Mouse (Mus musculus): ENCODE results near the gene B4galt2. TPM values are rescaled to one million over a fixed set of nuclear protein-coding genes. Genes with fewer than 3 reads are reported as not detected.

B4galt2 gene
- polyA plus RNA-seq (2017; shearing (Covaris generic)): not detected

DNA sequence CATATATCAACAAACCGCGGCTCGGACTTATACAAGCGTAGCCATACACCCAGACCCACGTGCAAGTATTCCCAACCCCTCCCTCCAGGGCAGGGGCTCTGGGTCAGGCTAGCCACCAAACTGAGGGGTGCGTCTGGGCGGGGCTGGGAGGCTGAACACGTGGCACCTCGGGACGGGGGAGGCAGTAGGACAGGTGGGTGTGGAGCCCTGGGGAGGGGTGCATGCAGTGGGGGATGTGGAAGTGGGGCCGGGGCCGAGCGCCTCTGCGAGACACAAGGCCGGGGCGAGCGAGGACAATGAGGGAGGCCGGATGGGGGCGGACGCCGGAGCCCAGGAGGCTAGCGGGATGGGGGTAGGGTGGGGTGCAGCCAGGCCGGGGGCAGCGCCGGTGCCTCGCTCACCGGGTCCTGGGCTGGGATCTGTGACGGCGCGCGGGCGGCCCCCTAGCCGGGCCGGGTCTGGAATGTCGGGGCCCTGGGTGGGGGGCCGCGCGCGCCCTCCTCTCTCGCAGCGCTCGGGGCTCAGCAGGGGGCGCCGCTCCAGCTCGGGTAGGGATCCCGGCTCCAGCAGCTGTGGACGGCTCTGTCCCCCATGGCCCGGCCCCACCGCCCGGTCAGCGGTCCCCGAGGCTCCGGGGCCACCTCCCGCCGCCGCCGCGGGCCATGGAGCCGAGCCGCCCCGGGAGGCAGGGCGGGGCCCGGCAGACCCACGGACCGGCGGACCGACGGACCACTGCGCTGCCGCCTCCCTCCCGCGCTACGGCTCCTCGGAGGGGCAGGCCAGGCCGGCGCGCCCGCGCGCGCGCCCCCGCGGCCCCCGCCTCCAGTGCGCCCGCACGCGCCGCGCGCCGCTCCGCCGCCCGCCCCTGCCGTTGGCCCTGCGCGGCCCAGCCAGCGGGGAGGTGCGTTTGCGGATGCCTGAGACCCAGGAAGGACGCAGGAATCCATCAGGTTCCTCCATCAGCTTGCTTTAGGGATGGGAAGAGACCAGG lies at the start of gene B4galt2:
Gene B4galt2, minus strand, starts transcription at position 787 of the 991 bp plus-strand sequence.

DNA sequence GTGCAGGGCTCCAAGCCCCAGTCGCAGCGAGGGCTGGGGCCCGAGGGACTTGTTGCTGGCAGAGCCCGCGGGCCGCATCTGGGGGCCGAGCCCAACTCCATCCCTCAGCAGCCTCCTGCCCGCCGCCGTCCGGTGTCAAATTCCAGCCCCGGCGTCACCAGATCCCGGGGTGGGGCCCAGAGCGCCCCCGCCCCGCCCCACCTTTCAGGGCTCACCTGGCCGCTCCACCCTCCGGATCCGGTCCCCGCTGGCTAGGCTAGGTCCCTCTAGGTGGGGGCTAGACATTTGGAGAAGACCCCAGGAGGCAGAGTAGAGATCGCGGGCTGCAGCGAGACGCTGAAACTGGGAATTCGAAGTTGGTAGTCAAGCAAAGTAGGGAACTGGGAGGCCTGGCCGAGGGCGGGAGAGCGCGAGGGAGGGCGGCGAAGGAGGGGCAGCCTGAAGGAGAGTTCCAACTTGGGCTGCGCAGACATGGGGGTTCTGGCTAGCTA lies 46.1 kb upstream of the B4galt2 start, which contains the start of gene Artn:
Gene Artn, minus strand, starts transcription at position 373 of the 491 bp plus-strand sequence.

DNA sequence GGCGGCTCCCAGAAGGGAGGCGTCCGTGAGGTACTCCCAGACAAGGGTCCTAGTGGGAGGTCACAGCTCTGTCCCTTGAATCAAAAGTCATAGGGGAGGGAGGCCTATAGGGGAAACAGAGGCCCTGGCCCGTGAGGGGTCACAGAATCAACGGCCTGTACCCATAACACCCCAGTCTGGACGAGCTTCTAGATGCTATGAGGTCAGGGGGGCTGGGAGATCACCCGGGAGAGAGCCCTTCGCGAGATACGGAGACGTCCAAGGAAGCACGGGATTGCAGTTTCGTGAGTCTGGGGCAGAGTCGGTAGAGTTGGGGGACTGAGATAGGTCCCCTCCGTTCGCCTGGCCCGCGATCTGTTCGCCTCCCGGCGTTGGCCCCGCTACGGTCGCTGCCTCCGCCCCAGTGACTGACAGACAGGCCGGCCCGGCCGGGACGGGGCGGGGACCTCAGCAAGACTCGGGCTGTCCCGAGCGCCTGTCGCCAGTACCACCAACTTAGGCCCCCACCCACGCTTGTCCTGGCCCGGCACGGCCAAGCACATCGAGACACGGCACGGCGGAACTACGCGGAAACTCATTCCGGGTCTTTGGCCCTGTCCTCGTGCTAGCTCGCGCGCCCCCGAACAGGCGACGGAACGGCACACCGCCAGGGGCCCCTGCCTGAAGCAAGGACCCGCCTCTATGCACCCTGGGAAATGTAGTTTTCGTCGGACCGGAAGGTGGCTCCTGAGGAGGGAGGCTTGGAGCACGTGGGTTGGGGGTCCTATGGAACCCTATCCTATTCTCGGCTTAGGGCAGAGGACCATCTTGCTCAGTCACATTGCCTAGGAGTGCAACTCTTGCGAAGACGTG lies 31.5 kb upstream of the B4galt2 start, which contains the start of gene Ipo13:
Gene Ipo13, minus strand, starts transcription at position 409 of the 852 bp plus-strand sequence.

DNA sequence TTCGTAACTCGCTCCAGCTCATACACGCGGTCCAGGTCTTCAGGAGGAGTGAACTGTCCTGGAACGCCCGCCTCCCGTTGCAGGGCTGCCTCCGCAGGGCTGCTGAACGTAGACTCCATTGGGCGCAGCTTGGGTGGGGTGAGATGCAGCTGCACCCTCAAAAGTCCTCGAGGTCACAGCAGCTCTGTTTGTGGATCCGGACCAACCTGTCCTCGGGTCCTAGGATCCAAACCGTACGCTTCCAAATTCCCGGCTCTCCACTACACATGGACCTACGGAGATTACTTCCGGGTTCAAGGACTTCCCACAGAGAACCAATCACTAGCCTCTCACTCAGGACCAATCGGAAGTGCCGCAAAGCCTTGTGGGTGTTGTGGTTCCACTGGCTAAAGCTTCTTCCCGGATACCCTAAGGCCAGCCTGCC lies 8.5 kb upstream of the B4galt2 start, which contains the start of gene Dph2:
Gene Dph2, minus strand, starts transcription at position 295 of the 424 bp plus-strand sequence.

DNA sequence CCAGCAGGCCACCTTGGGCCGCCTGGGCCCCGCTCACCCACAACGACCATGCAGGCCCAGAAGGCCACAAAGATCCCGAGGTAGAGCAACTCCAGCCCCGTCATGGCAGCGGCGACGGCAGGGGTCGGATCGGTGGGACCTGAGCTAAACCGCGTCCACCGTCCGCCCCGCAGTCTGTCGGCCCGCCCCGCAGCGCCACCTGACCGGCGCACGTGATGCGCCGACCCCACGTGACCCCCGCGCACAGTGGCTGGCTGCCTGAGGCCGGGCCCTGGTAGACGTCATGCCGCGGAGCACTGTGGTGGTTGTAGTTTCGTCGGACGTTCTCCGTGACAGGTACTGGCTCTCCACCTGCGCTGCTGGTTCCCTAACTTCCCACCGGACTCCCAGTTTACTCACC lies 3.8 kb upstream of the B4galt2 start, which contains the start of gene Atp6v0b:
Gene Atp6v0b, minus strand, starts transcription at position 201 of the 400 bp plus-strand sequence.

DNA sequence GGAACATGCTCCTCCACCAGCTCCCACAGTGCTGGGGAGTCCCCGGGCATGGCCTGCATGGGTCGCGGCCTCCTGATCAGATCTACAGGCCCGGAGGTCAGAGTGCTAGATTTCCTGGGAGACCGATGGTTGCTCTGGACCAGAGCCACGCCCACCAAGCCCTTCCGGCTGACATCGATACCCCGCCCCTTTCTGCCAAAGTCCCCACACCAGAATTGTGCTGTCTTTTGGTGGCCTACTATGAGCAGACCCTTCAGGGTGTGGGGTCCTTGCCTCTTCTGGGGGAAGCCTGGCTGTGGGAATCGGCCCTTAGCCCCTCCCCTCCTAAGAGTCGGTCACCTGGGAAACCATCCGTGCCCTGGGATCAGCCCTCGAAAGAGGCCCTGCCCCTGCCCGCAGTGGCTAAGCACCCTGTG lies 10.8 kb downstream of the B4galt2 start, which contains the start of gene Ccdc24:
Gene Ccdc24, minus strand, starts transcription at position 87 of the 416 bp plus-strand sequence.

DNA sequence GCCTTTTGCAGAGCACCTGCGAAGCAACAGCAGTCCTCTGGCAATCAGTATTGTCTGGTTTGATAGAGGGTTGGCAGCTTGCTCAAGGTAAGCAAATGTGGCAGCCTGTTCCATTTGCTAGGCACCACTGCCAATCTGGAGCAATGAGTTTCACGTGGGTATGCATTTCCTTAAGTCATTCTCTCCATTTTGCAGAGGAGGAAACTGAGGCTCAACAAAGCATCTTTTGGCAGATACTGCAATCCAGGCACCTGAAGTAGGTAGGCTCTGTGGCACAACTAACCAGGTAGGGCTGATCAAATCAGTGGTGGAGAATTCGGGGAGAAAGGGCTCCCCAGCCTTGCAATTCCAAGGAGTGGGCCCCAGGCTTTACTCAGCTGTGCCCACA lies 48.8 kb downstream of the B4galt2 start, which contains the start of gene Slc6a9:
Gene Slc6a9, plus strand, starts transcription at position 50 of the 388 bp plus-strand sequence.

Other genes starting within 250 kb of the B4galt2 start
- gene Dmap1, start 201.2 kb downstream of the B4galt2 start, polyA plus RNA-seq (2017; shearing (Covaris generic)): 56.6 TPM
- gene Gm12845, start 159.1 kb downstream of the B4galt2 start, polyA plus RNA-seq (2017; shearing (Covaris generic)): not detected
- gene Klf17, start 117.8 kb downstream of the B4galt2 start, polyA plus RNA-seq (2017; shearing (Covaris generic)): not detected
- 0.50 TPM for gene Slc6a9, start 49.0 kb downstream of the B4galt2 start, polyA plus RNA-seq (2017; shearing (Covaris generic))
- not detected for gene Ccdc24, start 10.9 kb downstream of the B4galt2 start, polyA plus RNA-seq (2017; shearing (Covaris generic))
- 123 TPM for gene Atp6v0b, start 3.8 kb upstream of the B4galt2 start, polyA plus RNA-seq (2017; shearing (Covaris generic))
- 47.2 TPM for gene Dph2, start 8.5 kb upstream of the B4galt2 start, polyA plus RNA-seq (2017; shearing (Covaris generic))
- 38.6 TPM for gene Ipo13, start 31.5 kb upstream of the B4galt2 start, polyA plus RNA-seq (2017; shearing (Covaris generic))
- gene Artn, start 46.3 kb upstream of the B4galt2 start, polyA plus RNA-seq (2017; shearing (Covaris generic)): not detected

Data from CD4-positive, CD25-positive, alpha-beta regulatory T cell, adult 9 weeks (primary cell).